Mouse (Mus musculus): Measurements from ENCODE around the gene Ikzf5. TPM values are rescaled to one million over a fixed set of nuclear protein-coding genes. Genes with fewer than 3 reads are reported as not detected.

Ikzf5 gene
- polyA plus RNA-seq, 1 experiment from 2014 or later = 14.6 TPM

Other genes starting within 250 kb of the Ikzf5 start
- not detected in 2 replicates for gene 5430419D17Rik, start 236.1 kb downstream of the Ikzf5 start, polyA plus RNA-seq (2016; fragmentation: Nextera tagmentation; extraction: Ambion mirVana)
- not detected in 2 replicates for gene Cuzd1, start 88.2 kb downstream of the Ikzf5 start, polyA plus RNA-seq (2016; fragmentation: Nextera tagmentation; extraction: Ambion mirVana)
- gene Fam24b, start 81.0 kb downstream of the Ikzf5 start, polyA plus RNA-seq (2016; fragmentation: Nextera tagmentation; extraction: Ambion mirVana) = not detected in 2 replicates
- gene Fam24a, start 76.7 kb downstream of the Ikzf5 start, polyA plus RNA-seq (2016; fragmentation: Nextera tagmentation; extraction: Ambion mirVana) = not detected in 2 replicates
- gene 2310057M21Rik, start 47.8 kb downstream of the Ikzf5 start, polyA plus RNA-seq (2016; fragmentation: Nextera tagmentation; extraction: Ambion mirVana) = 21.3 and 22.7 TPM in 2 replicates
- gene Pstk, start 39.4 kb downstream of the Ikzf5 start, polyA plus RNA-seq (2016; fragmentation: Nextera tagmentation; extraction: Ambion mirVana) = 71.0 and 71.4 TPM in 2 replicates
- gene Acadsb, start 80 bp upstream of the Ikzf5 start, polyA plus RNA-seq (2016; fragmentation: Nextera tagmentation; extraction: Ambion mirVana) = 53.1 and 61.5 TPM in 2 replicates
- gene Hmx3, start 132.3 kb upstream of the Ikzf5 start, polyA plus RNA-seq (2016; fragmentation: Nextera tagmentation; extraction: Ambion mirVana) = not detected in 2 replicates
- 0.12 TPM in 1 of 2 replicates, not detected in the other for gene Hmx2, start 138.3 kb upstream of the Ikzf5 start, polyA plus RNA-seq (2016; fragmentation: Nextera tagmentation; extraction: Ambion mirVana)
- 314 and 328 TPM in 2 replicates for gene Bub3, start 149.7 kb upstream of the Ikzf5 start, polyA plus RNA-seq (2016; fragmentation: Nextera tagmentation; extraction: Ambion mirVana)

Data from forebrain, embryonic 10.5 days (tissue).